Mouse (Mus musculus) midbrain, embryonic 13.5 days (tissue): ENCODE measurements around the gene Anxa4. TPM values are rescaled to one million over a fixed set of nuclear protein-coding genes. Genes with fewer than 3 reads are reported as not detected.

Source experiments
- ATAC-seq: fragments of 200-750 bp; cut with Nextera tagmentation; 2 replicates; pipeline ENCODE4 v1.8.0; 2017; ENCODE audit warnings: mild to moderate bottlenecking, moderate TSS enrichment, moderate library complexity
- H3K27ac ChIP-seq: fragments of 300-500 bp; sonication (generic); 2 replicates; pipeline ENCODE4 v1.5.1; 2015; ENCODE audit warnings: inconsistent platforms, mild to moderate bottlenecking, moderate library complexity
- H3K27me3 ChIP-seq: fragments of 300-500 bp; sonication (generic); 2 replicates; pipeline ENCODE4 v1.6.1; 2015; ENCODE audit warnings: mild to moderate bottlenecking, inconsistent platforms
- H3K36me3 ChIP-seq: fragments of 300-500 bp; sonication (generic); 2 replicates; pipeline ENCODE4 v1.6.1; 2015; ENCODE audit warnings: mild to moderate bottlenecking, inconsistent platforms
- H3K4me1 ChIP-seq: fragments of 300-500 bp; sonication (generic); replicated peaks from 2 replicates; pipeline ENCODE4 v1.6.1; 2015; ENCODE audit warnings: inconsistent platforms
- H3K4me2 ChIP-seq: fragments of 300-500 bp; sonication (generic); replicated peaks from 2 replicates; pipeline ENCODE4 v1.6.1; 2015; ENCODE audit warnings: moderate library complexity, mild to moderate bottlenecking, inconsistent platforms
- H3K4me3 ChIP-seq: fragments of 300-500 bp; sonication (generic); replicated peaks from 2 replicates; pipeline ENCODE4 v1.5.1; 2015; ENCODE audit warnings: mild to moderate bottlenecking, inconsistent platforms
- H3K9ac ChIP-seq: fragments of 300-500 bp; sonication (generic); replicated peaks from 2 replicates; pipeline ENCODE4 v1.6.1; 2015; ENCODE audit warnings: mild to moderate bottlenecking, inconsistent platforms
- H3K9me3 ChIP-seq: fragments of 300-500 bp; sonication (generic); 2 replicates; pipeline ENCODE4 v1.6.1; 2016; ENCODE audit warnings: mild to moderate bottlenecking, inconsistent platforms
- WGBS: fragments of 180-500 bp; shearing (Covaris S2); methylation state at CpG from one replicate; pipeline ENCODE4 v1.1.7; 2015; 5-methylcytosine and 5-hydroxymethylcytosine counted together
- polyA plus RNA-seq: library from polyadenylated mRNA; unstranded; fragments of >200 nt; fragmentation: Nextera tagmentation; extraction: Ambion mirVana; gene quantifications from 2 replicates; pipeline ENCODE4 v1.2.1, GENCODE M21; 2015

Gene Anxa4
- polyA plus RNA-seq, result 3.2 and 3.4 TPM in 2 replicates

DNA sequence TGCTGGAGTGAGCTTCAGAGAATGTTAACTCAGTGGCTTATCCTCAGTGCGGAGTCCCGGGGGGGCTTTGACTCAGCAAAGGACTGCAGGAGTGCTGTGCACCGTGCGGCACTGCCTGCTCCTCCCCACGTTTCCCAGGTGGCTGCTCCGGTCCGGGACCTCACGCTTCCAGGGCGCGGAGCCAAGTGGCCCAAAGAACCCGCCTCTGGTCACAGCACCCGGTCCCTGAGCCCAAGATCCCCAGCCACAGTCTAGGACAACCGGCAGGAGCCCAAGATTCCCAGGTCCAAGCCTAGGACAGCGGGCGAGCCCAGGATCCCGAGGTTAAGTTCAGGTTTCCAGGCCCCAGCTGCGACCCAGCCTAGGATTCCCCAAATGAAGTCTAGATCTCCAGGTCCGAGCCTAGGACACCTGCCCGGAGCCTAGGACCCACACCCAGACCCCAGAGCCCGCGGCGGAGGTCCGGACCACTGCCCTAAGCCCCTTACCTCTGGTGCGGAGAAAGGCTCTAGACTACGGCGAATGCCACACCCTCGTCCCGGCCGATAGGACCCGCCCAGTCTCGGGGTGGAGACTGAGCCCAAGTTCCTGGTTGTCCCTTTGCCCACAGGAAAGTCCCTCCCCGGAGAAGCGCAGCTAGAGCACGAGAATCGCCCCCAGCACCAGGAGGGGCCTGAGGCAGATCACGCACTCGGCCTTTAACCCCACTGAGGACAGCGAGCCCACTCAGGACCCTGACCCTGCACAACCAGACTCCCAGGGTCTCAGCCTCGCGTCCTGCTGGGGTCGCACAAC, at the start of gene Anxa4:
TSS of gene Anxa4 (minus strand) at position 564 of the 795 bp plus-strand sequence.
- H3K27me3 ChIP-seq, result peaks cover 40% of the 10 kb centered on the region
- H3K4me1 ChIP-seq, result peaks cover 15% of the 10 kb centered on the region
- H3K4me2 ChIP-seq, result peak within 1 kb of the TSS; percentile 80
- H3K27ac ChIP-seq, result no peak within 1 kb of the TSS
- peak within 1 kb of the TSS; percentile 42 for H3K4me3 ChIP-seq
- ATAC-seq, result peak; percentile 68; the same call in 1 of the 2 replicates
- WGBS, result under 1% methylated on average over 41 of the region's 41 CpGs
- no peaks in the 10 kb centered on the region for H3K9me3 ChIP-seq
- peak within 1 kb of the TSS; percentile 56; the same call in 1 of the 2 replicates for H3K9ac ChIP-seq
- no peaks in the 10 kb centered on the region for H3K36me3 ChIP-seq

DNA sequence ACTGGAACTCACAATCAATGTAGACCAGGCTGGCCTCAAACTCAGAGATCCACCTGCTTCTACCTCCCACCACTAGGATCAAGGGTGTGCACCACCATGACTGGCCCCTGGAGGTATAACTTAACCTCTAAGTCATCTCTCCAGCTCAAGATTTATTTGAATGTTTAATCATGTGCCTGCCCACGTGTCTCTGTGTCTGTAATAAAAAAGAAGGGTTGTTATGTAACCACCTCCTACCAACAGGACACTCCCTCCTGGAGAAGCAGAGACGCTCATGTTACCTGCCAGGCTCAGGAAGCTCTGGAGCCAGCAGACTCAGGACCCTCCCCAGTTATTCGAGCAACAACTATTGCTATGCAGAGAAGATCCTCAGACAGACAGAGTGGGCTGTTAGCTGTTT, 48.6 kb upstream of the Anxa4 start:
- WGBS, result 68% methylated on average over 3 of the region's 3 CpGs
- no peaks in the 10 kb centered on the region for H3K4me1 ChIP-seq
- H3K36me3 ChIP-seq, result no peaks in the 10 kb centered on the region
- no peak for ATAC-seq
- H3K27ac ChIP-seq, result no peak overlapping the region
- no peaks in the 10 kb centered on the region for H3K27me3 ChIP-seq
- no peaks in the 10 kb centered on the region for H3K9me3 ChIP-seq
- no peak overlapping the region for H3K4me3 ChIP-seq
- H3K9ac ChIP-seq, result no peak overlapping the region
- no peak overlapping the region for H3K4me2 ChIP-seq

DNA sequence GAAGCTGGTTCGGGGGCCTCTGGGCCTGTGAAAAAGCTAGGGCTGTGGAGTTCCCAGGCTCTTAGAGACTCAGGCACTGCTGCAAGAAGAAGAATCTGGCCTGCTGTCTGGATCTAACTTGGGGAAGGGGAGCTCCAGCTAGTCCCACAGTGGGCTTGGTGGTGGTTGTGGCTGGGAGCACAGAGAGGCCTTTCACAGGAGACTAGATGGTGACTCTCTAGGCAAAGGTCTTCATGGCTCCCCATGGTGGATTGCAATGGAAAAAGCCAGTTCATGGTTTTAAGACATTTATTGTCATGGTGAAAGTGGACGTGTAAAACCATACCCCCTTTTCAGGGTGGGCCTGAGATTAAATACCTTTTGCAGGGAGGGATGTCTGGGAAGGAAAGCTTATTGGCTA, 45.7 kb upstream of the Anxa4 start:
- Histone ChIP-seq H3K4me2 (no peak overlapping the region), H3K9me3 (no peaks in the 10 kb centered on the region), H3K4me3 (no peak overlapping the region), H3K36me3 (no peaks in the 10 kb centered on the region), H3K27ac (no peak overlapping the region), H3K27me3 (no peaks in the 10 kb centered on the region), H3K4me1 (no peaks in the 10 kb centered on the region), H3K9ac (no peak overlapping the region)
- ATAC-seq, result no peak
- WGBS, result 68% methylated on average over 2 of the region's 2 CpGs

DNA sequence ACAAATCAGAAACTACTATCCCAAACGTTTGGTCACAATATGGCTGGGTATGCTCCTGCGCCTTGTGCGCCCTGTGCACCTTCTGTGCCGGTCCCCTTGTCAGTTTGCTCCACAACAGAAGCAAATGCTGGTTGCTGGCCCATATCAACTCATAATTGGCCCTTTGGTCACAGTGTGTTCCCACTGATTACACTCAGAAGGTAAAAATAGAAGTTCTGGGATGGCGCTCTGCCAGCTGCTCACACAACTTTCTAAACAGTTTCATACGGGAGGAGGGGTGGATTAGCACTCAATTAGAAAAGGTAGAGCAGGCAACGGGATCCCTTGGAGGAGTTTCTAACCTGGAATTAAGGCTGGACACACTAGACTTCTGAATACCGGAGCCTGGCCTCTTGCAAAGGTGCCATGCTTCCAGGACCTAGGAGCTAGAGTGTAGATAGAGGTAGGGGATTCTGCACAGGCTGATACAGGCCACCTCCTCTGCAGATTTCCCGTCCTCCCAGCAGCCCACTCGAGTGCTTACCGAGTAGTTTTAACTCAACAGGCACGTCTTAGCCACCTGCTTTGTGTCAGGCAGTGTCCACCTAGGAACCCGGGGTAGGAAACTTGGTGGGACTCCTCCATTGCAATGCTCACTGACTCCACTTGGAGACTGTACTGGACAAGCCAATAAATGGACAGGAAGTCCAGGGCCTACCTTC, 39.6 kb upstream of the Anxa4 start:
- Histone ChIP-seq H3K9ac (no peak overlapping the region), H3K27ac (no peak overlapping the region), H3K36me3 (no peaks in the 10 kb centered on the region), H3K4me3 (no peak overlapping the region), H3K27me3 (no peaks in the 10 kb centered on the region), H3K9me3 (no peaks in the 10 kb centered on the region), H3K4me1 (no peaks in the 10 kb centered on the region), H3K4me2 (no peak overlapping the region)
- ATAC-seq, result no peak
- WGBS, result 87% methylated on average over 13 of the region's 13 CpGs

DNA sequence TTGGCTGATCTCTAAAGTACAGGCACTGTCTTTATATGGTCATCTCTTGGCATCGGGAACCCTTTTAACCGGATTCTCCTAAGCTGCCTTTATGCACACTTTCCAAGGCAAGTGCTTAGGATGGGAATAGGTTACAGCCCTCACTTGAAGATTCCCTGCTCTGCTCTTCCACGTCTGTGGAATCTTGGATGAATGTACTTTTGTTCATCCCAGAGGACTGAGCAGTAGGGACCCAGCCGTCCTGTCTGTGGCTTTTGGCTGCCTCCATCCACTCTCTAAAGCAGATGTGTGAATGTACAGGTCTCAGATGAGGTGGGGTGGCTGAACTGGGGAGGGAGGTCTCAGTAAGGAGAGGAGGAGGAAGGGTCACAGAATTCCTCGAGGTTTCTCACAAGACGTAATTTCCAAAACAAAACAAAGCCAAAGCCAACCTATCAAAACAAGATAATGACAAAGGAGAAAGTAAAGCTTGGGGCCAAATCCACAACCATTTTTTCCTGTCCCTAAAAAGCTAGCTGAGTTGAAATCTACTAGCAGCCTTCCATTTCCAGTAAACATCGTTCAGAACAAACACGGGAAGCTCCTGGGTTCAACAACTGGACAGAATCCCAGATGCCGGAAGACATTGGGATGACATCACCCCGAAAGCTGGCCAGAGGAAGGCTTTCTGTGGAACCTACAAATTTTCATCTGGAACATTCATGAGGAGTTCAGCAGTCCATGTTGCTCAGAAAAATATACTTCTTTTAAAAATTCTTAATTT, 37.5 kb upstream of the Anxa4 start:
- Histone ChIP-seq H3K4me2 (no peak overlapping the region), H3K36me3 (no peaks in the 10 kb centered on the region), H3K27me3 (no peaks in the 10 kb centered on the region), H3K27ac (no peak overlapping the region), H3K9ac (no peak overlapping the region), H3K9me3 (no peaks in the 10 kb centered on the region), H3K4me1 (no peaks in the 10 kb centered on the region), H3K4me3 (no peak overlapping the region)
- no peak for ATAC-seq
- WGBS, result 79% methylated on average over 10 of the region's 10 CpGs

DNA sequence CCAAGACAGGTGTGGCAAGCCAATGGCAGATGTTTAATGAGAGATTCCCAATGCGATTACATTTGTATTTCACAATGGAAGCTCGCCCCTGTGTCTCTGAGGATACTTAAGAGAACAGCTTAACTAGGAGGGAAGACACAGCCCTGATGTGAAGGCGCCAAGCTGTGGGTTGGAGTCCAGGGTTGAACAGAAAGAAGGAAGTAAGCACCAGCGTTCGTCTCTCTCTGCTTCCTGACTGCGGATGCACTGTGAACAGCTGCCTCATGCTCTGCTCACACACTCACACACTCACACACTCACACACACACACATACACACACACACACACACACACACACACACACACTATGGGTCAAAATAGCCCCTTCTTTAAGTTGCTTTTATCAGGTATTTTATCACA, 36.4 kb upstream of the Anxa4 start:
- H3K9me3 ChIP-seq, result no peaks in the 10 kb centered on the region
- H3K27me3 ChIP-seq, result no peaks in the 10 kb centered on the region
- no peak for ATAC-seq
- H3K9ac ChIP-seq, result no peak overlapping the region
- H3K4me2 ChIP-seq, result no peak overlapping the region
- WGBS, result 88% methylated on average over 6 of the region's 6 CpGs
- H3K4me1 ChIP-seq, result no peaks in the 10 kb centered on the region
- H3K27ac ChIP-seq, result no peak overlapping the region
- H3K4me3 ChIP-seq, result no peak overlapping the region
- H3K36me3 ChIP-seq, result no peaks in the 10 kb centered on the region

DNA sequence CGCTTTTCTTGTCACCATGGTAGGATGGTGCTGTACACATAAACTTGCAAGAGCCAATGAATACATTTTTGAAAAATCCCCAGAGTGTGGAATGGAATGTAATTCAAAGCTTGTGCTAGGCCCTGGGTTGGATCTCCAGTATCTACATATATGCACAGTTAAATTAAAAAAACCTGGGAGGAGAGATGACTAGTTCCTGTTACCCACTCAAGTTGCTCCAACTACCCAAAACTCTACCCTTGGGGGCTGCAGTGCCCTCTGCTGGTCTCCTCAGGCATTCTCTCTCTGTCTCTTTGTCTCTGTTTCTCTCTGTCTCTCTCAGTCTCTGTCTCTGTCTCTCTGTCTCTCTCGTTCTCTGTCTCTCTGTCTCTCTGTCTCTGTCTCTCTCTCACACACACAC, 34.0 kb upstream of the Anxa4 start:
- Histone ChIP-seq H3K27me3 (peaks cover 7% of the 10 kb centered on the region), H3K4me2 (no peak overlapping the region), H3K36me3 (no peaks in the 10 kb centered on the region), H3K9ac (no peak overlapping the region), H3K9me3 (no peaks in the 10 kb centered on the region), H3K4me1 (peaks cover 4% of the 10 kb centered on the region), H3K27ac (no peak overlapping the region), H3K4me3 (no peak overlapping the region)
- ATAC-seq, result no peak
- 94% methylated on average over 2 of the region's 2 CpGs for WGBS

DNA sequence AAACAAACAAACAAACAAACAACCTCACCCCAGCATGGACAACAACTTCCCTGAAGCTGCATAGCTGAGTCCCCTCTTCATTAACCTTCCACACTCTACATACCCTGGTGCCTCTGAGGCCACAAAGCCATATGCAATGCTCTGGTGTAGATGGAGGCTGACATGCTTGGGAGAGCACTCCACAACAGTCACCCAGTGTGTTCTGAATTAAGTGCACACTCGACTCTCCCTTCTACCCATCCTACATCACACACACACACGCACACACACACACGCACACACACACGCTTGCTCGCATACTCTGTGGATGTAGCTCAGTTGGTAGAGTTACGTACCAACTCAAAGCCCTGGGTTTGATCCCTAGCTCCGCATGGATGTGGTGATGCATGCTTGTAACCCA, 31.0 kb upstream of the Anxa4 start:
- Histone ChIP-seq H3K4me2 (no peak overlapping the region), H3K27ac (no peak overlapping the region), H3K9ac (no peak overlapping the region), H3K4me1 (peaks cover 8% of the 10 kb centered on the region), H3K9me3 (no peaks in the 10 kb centered on the region), H3K36me3 (no peaks in the 10 kb centered on the region), H3K27me3 (peaks cover 7% of the 10 kb centered on the region), H3K4me3 (no peak overlapping the region)
- no peak for ATAC-seq
- 92% methylated on average over 7 of the region's 7 CpGs for WGBS

DNA sequence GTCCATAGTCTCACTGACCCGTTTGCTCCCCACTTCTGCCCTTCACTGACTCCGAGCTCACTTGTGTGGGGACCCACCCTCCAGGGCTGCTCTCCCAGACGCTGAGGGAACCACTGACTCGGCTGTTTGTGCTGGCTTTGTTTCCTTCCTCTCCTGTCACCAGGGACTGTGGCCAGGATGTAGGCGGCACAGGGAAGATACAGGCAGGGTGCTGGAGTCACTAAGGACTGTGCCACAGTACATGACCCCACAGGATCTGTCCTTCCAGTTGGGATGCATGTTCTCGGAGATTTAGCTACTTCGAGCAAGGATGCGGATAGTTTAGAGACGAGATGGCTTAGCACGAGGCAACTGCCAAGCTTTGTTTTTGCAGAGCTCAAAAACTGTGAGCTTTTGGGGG, 30.4 kb upstream of the Anxa4 start:
- ATAC-seq, result no peak
- Histone ChIP-seq H3K36me3 (no peaks in the 10 kb centered on the region), H3K9me3 (no peaks in the 10 kb centered on the region), H3K27me3 (peaks cover 7% of the 10 kb centered on the region), H3K4me1 (peaks cover 8% of the 10 kb centered on the region), H3K4me2 (no peak overlapping the region), H3K27ac (no peak overlapping the region), H3K4me3 (no peak overlapping the region), H3K9ac (no peak overlapping the region)
- 49% methylated on average over 10 of the region's 10 CpGs for WGBS

DNA sequence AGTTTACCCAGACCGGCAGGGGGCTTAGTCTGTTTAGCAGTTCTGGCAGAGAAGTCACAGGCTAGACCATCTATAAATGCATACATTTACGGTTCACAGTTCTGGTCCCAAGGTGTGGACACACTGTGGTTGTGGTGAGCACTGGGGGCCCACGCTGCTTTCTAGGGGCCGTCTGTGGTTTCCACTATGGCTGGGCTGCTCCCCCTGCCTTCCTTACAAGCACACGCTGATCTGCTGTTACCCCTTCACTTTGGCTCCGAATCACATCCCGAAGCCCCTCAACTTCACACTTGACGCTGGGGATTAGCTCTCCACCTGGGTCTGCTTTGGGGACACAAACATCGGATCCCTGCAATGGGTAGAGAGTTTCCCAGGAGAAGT, 29.7 kb upstream of the Anxa4 start:
- Histone ChIP-seq H3K4me3 (no peak overlapping the region), H3K9ac (no peak overlapping the region), H3K36me3 (no peaks in the 10 kb centered on the region), H3K4me2 (peak overlapping the region; percentile 49; the same call in 1 of the 2 replicates), H3K27me3 (peaks cover 7% of the 10 kb centered on the region), H3K27ac (no peak overlapping the region), H3K9me3 (no peaks in the 10 kb centered on the region), H3K4me1 (peaks cover 8% of the 10 kb centered on the region)
- ATAC-seq, result no peak
- WGBS, result 27% methylated on average over 9 of the region's 9 CpGs

DNA sequence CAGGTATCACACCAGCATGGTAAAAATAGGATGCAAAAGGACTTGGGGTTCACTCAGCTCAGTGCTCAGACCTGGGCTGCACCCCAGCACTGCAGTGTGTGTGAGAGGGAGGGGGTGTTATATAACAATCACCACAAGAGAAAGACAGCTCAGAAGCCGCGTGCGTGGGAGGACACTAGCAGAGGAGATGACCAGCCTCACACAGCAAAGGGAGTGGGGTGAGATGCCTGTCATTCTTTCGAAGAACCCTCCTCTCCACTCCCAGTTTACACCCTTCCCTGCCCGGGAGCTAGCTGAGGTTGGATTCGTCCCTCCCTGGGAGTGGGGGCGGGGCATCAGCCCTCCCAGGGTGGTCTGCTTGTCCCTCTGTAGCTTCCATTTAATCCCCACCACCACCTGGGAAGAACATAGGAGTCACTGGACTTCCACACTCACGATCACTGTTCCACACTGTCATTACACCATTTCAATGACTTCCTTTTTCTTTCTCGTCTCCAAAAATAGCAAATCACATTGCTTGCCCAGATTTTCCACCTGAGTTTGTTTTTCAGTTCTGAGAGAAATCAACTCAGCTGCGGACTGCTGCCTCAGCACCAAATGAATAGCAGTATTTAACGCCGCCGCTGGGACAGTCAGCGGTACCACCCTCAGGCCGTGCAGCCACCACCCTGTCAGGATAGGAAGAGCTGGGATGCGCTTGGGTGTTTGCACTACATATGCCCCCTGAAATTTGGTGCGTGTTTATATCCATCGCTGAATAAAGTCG, 29.1 kb upstream of the Anxa4 start:
- Histone ChIP-seq H3K4me2 (peak overlapping the region; percentile 49), H3K9me3 (no peaks in the 10 kb centered on the region), H3K27ac (no peak overlapping the region), H3K27me3 (peaks cover 7% of the 10 kb centered on the region), H3K4me1 (peaks cover 8% of the 10 kb centered on the region), H3K36me3 (no peaks in the 10 kb centered on the region), H3K4me3 (peak overlapping the region; percentile 16), H3K9ac (0 out of 2 replicates have a peak overlapping the region, but pooled peaks have one; percentile 10)
- ATAC-seq, result peak; percentile 40; the same call in 1 of the 2 replicates
- WGBS, result 4% methylated on average over 19 of the region's 19 CpGs
